Mouse (Mus musculus) liver, adult 2 months (tissue): ENCODE measurements at regions not wholly inside any gene's neighbourhood (a gene's known extent, or its start where the extent isn't known, plus 50 kb on each side); places are given as distances from the start of the nearest gene placed in this dataset.

Source experiments
- CTCF ChIP-seq: fragments of 200-500 bp; IDR thresholded peaks from 2 replicates; pipeline ENCODE4 v1.5.1; 2011; ENCODE audit warnings: low read depth, low read length, control low read depth
- POLR2A ChIP-seq: fragments of 200-500 bp; IDR thresholded peaks from 2 replicates; pipeline ENCODE4 v1.6.1; 2011; ENCODE audit warnings: low read length, control low read depth; ENCODE audit not compliant: insufficient read depth; ENCODE audit errors: extremely low read depth

DNA sequence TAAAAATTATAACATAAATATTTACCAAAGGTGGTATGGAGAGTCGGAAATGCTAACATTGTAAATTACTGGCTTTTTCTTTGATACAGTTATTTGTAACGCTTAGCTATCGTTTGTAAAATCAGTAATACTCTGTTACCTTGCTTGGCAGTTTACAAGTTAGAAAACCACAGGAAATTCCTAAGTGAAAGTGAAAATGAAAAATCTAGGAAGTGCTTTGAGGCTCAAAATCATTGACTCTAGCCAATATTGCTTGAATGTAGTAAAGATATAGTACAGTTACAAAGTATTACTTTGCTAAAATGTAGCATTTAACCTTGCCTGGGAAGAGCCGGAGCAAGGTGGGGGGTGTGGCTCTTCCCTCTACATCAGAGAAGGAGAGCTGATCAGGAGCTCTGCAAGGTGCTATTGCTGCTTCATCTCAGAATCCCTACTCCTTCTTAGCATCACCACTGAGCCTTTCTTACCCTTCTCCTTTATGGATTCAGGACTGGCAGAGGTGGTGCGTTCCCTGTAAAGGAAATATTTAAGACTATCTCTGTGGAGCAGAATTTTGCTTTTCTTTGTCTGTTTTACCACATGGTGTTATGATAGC is 58.5 kb upstream of the Gpc5 start:
- no peak for TF ChIP-seq POLR2A
- TF ChIP-seq CTCF: no peak
